7 mouse cellular contexts compared by ENCODE assay signal in genomic region chr7:143599428-143600230, GRCm38 (mm10). TPM values are rescaled to one million over a fixed set of nuclear protein-coding genes. Genes with fewer than 3 reads are reported as not detected.
DNase-seq lines count a peak whose midpoint lies in the region; ATAC-seq lines count a peak whose summit lies in the region.

Cars (minus strand) TSS chr7:143600090.

- peak within 1 kb of the TSS; percentile 65 for H3K4me3 ChIP-seq in intestine, embryonic 16.5 days (ENCODE audit: low read length)
- peak within 1 kb of the TSS; percentile 64 for H3K4me3 ChIP-seq in midbrain, embryonic 11.5 days (ENCODE audit: low read depth, low read length)

- peak within 1 kb of the TSS; percentile 80 for H3K9ac ChIP-seq in intestine, embryonic 16.5 days (ENCODE audit: low read depth, low read length)
- peak within 1 kb of the TSS; percentile 72 for H3K9ac ChIP-seq in midbrain, embryonic 11.5 days (ENCODE audit: low read length)

- DNase-seq in adrenal gland, adult 8-10 months = peak; percentile 93
- DNase-seq in embryo, embryonic 9.5 days (ENCODE audit: extremely low spot score) = peak; percentile 95
- peak; percentile 81 to 94 for DNase-seq in gastrocnemius, postnatal 4 days (ENCODE audit: low spot score in 2 of 2)
- peak; percentile 91 for DNase-seq in left cerebral cortex, postnatal 36 days (ENCODE audit: low spot score in 2 of 2)
- peak; percentile 98 for DNase-seq in midbrain, embryonic 11.5 days (ENCODE audit: low spot score, missing footprints)
- peak; percentile 94 for DNase-seq in skeletal muscle tissue, adult 2 months (ENCODE audit: low read depth, low spot score)

- H3K4me1 ChIP-seq in intestine, embryonic 16.5 days (ENCODE audit: control insufficient read depth, insufficient read depth, low read length) = peaks cover 23% of the 10 kb centered on the region
- peaks cover 6% of the 10 kb centered on the region for H3K4me1 ChIP-seq in midbrain, embryonic 11.5 days (ENCODE audit: control insufficient read depth, insufficient read depth, low read length)

- WGBS in intestine, embryonic 16.5 days = 1% methylated on average over 35 of the region's 35 CpGs
- 2% methylated on average over 35 of the region's 35 CpGs for WGBS in midbrain, embryonic 11.5 days

- no peaks in the 10 kb centered on the region for H3K27me3 ChIP-seq in intestine, embryonic 16.5 days (replicated peaks; ENCODE audit: control insufficient read depth, insufficient read depth, low read length)
- no peaks in the 10 kb centered on the region for H3K27me3 ChIP-seq in midbrain, embryonic 11.5 days (ENCODE audit: control insufficient read depth, insufficient read depth, low read length)

- ATAC-seq in intestine, embryonic 16.5 days = peak; percentile 99
- ATAC-seq in midbrain, embryonic 11.5 days (ENCODE audit: low FRiP score) = peak; percentile 99

- H3K4me2 ChIP-seq in intestine, embryonic 16.5 days (ENCODE audit: low read depth, low read length) = peak within 1 kb of the TSS; percentile 93
- H3K4me2 ChIP-seq in midbrain, embryonic 11.5 days = peak within 1 kb of the TSS; percentile 76

- peak within 1 kb of the TSS; percentile 63; the same call in 1 of the 2 replicates for H3K27ac ChIP-seq in intestine, embryonic 16.5 days (ENCODE audit: low read length)
- H3K27ac ChIP-seq in midbrain, embryonic 11.5 days (ENCODE audit: low read depth, low read length) = no peak within 1 kb of the TSS

- no peaks in the 10 kb centered on the region; the same call in 1 of the 2 replicates for H3K36me3 ChIP-seq in intestine, embryonic 16.5 days (ENCODE audit: control insufficient read depth, insufficient read depth, low read length)
- no peaks in the 10 kb centered on the region for H3K36me3 ChIP-seq in midbrain, embryonic 11.5 days (ENCODE audit: control insufficient read depth, insufficient read depth, low read length)

- no peaks in the 10 kb centered on the region for H3K9me3 ChIP-seq in intestine, embryonic 16.5 days (ENCODE audit: control insufficient read depth, low read length)
- H3K9me3 ChIP-seq in midbrain, embryonic 11.5 days (ENCODE audit: control insufficient read depth, low read length) = no peaks in the 10 kb centered on the region

- intact Hi-C loops in left cerebral cortex, postnatal 36 days (cut with DNase I) = no loop called here

RNA-seq across cellular contexts. Expression of gene Cars, which starts in this region (rescaled TPM):
- total RNA-seq in adrenal gland, adult 8-10 months (2022) = 10 to 100 TPM; 42.6 to 63.9 (median 48.2) TPM
- total RNA-seq in gastrocnemius, postnatal 4 days (2021) = 10 to 100 TPM; 45.7 to 48.3 TPM
- polyA plus RNA-seq in intestine, embryonic 16.5 days (2015; fragmentation: Nextera tagmentation; extraction: Ambion mirVana) = 56.4 and 62.8 TPM in 2 replicates
- 10 to 100 TPM; 47.6 to 65.2 TPM for total RNA-seq in left cerebral cortex, postnatal 36 days (2021)
- 68.9 and 75.7 TPM in 2 replicates for polyA plus RNA-seq in midbrain, embryonic 11.5 days (2014; fragmentation: Nextera tagmentation; extraction: Ambion mirVana)
